Mouse (Mus musculus) cerebellum, postnatal 4 days (tissue): ENCODE data around the gene Polr2i.
A peak's percentile ranks its signal among the peaks of the same experiment; 100 is the strongest.

Experiments
- DNase-seq, 2 experiments: peaks; one replicate each; pipeline ENCODE4 v3.0.0; 2022; ENCODE audit warnings: low spot score in 2 of 2, mixed read lengths in 1 of 2

The Polr2i gene

GRCm38 (mm10) chr7:30265531-30265930 lies 33.8 kb downstream of the Polr2i start:
- no peak for DNase-seq

- no peak for DNase-seq
These were observed 34.2 kb downstream of the Polr2i start for GRCm38 (mm10) chr7:30265935-30266334.

GRCm38 (mm10) chr7:30266780-30267179 lies 35.0 kb downstream of the Polr2i start:
- no peak for DNase-seq

- DNase-seq: no peak
These were observed 37.9 kb downstream of the Polr2i start for GRCm38 (mm10) chr7:30269641-30270040.

- no peak for DNase-seq
These were observed 42.6 kb downstream of the Polr2i start for GRCm38 (mm10) chr7:30274383-30274782.

- no peak for DNase-seq
These were observed 47.2 kb downstream of the Polr2i start for GRCm38 (mm10) chr7:30278911-30279310.

- no peak for DNase-seq
These were observed 47.8 kb downstream of the Polr2i start for GRCm38 (mm10) chr7:30279536-30279935.

- peak; percentile 79 to 93 for DNase-seq
These were observed 48.4 kb downstream of the Polr2i start, which contains the start of the genes Thap8 and Wdr62 for GRCm38 (mm10) chr7:30279951-30280669. Thap8 (plus strand) TSS chr7:30280094. Wdr62 (minus strand) TSS chr7:30280419.

- DNase-seq: peak; percentile 67 to 81
These were observed 49.0 kb downstream of the Polr2i start for GRCm38 (mm10) chr7:30280670-30281138.

- DNase-seq: no peak
These were observed 49.8 kb downstream of the Polr2i start for GRCm38 (mm10) chr7:30281522-30281921.

- no peak for DNase-seq
These were observed 51.0 kb downstream of the Polr2i start for GRCm38 (mm10) chr7:30282740-30283139.
